Mouse (Mus musculus) liver, embryonic 11.5 days (tissue): Measurements from ENCODE around the gene Gm43638. TPM values are rescaled to one million over a fixed set of nuclear protein-coding genes. Genes with fewer than 3 reads are reported as not detected.
"Not testable (repeated sequence)": the region's sequence is repeated elsewhere in the genome, so short reads cannot be mapped to it uniquely, and the experiment has no call there.

Experiments
- ATAC-seq: fragments of 200-750 bp; cut with Nextera tagmentation; replicated peaks from 2 replicates; pipeline ENCODE4 v1.8.0; 2017; ENCODE audit warnings: moderate number of reproducible peaks, mild to moderate bottlenecking, moderate TSS enrichment, moderate library complexity; ENCODE audit not compliant: low FRiP score
- DNase-seq: peaks from one replicate; pipeline ENCODE4 v3.0.0-alpha.2; 2017; ENCODE audit warnings: low spot score
- H3K27ac ChIP-seq: fragments of 300-500 bp; sonication (generic); 2 replicates; pipeline ENCODE4 v1.5.1; 2014; ENCODE audit warnings: mild to moderate bottlenecking, low read depth, low read length, control low read depth
- H3K27me3 ChIP-seq: fragments of 300-500 bp; sonication (generic); replicated peaks from 2 replicates; pipeline ENCODE4 v1.6.1; 2014; ENCODE audit warnings: low read length, mixed read lengths; ENCODE audit not compliant: control insufficient read depth, insufficient read depth
- H3K36me3 ChIP-seq: fragments of 300-500 bp; sonication (generic); 2 replicates; pipeline ENCODE4 v1.6.1; 2014; ENCODE audit warnings: mild to moderate bottlenecking, low read length, moderate library complexity, mixed read lengths; ENCODE audit not compliant: control insufficient read depth, insufficient read depth
- H3K4me1 ChIP-seq: fragments of 300-500 bp; sonication (generic); replicated peaks from 2 replicates; pipeline ENCODE4 v1.6.1; 2014; ENCODE audit warnings: low read length, mixed read lengths; ENCODE audit not compliant: control insufficient read depth, insufficient read depth
- H3K4me2 ChIP-seq: fragments of 300-500 bp; sonication (generic); 2 replicates; pipeline ENCODE4 v1.6.1; 2014; ENCODE audit warnings: mild to moderate bottlenecking, control low read depth, moderate library complexity
- H3K4me3 ChIP-seq: fragments of 300-500 bp; sonication (generic); 2 replicates; pipeline ENCODE4 v1.5.1; 2014; ENCODE audit warnings: low read depth, low read length, control low read depth
- H3K9ac ChIP-seq: fragments of 300-500 bp; sonication (generic); 2 replicates; pipeline ENCODE4 v1.6.1; 2014; ENCODE audit warnings: low read depth, low read length, control low read depth
- H3K9me3 ChIP-seq: fragments of 300-500 bp; sonication (generic); 2 replicates; pipeline ENCODE4 v1.6.1; 2016; ENCODE audit warnings: low read length, inconsistent platforms, mixed read lengths; ENCODE audit not compliant: control insufficient read depth
- WGBS: fragments of 180-500 bp; shearing (Covaris S2); extraction: QIAGEN DNeasy Blood & Tissue Kit; methylation state at CpG from one replicate; pipeline ENCODE4 v1.1.7; 2014; 5-methylcytosine and 5-hydroxymethylcytosine counted together
- polyA plus RNA-seq: library from polyadenylated mRNA; unstranded; fragments of >200 nt; fragmentation: Nextera tagmentation; extraction: Ambion mirVana; gene quantifications from 2 replicates; pipeline ENCODE4 v1.2.1, GENCODE M21; 2014

Gene Gm43638
- polyA plus RNA-seq: not detected in 2 replicates

DNA sequence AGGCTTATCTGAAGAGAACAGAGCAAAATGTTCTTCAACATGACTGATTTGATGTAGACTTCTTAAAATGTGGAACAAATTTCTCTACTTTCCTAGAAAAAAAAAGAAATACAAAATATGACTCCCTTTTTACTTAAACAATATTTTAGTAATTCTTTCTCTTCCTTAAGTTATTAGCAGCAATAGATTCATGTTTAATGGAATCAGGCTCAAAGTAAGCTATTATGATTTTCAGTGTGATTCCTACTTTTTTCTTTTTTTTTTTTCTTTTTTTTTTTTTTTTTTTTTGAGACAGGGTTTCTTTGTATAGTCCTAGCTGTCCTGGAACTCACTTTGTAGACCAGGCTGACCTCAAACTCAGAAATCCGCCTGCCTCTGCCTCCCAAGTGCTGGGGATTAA lies at the start of gene Gm43638:
Gene Gm43638 (minus strand): TSS at position 101 of the 400 bp plus-strand sequence.
- not testable (repeated sequence) for H3K4me3 ChIP-seq, H3K9ac ChIP-seq, H3K4me1 ChIP-seq, DNase-seq, H3K27me3 ChIP-seq, H3K4me2 ChIP-seq, H3K9me3 ChIP-seq, H3K27ac ChIP-seq, ATAC-seq, H3K36me3 ChIP-seq
- 79% methylated on average over 1 of the region's 1 CpGs for WGBS

DNA sequence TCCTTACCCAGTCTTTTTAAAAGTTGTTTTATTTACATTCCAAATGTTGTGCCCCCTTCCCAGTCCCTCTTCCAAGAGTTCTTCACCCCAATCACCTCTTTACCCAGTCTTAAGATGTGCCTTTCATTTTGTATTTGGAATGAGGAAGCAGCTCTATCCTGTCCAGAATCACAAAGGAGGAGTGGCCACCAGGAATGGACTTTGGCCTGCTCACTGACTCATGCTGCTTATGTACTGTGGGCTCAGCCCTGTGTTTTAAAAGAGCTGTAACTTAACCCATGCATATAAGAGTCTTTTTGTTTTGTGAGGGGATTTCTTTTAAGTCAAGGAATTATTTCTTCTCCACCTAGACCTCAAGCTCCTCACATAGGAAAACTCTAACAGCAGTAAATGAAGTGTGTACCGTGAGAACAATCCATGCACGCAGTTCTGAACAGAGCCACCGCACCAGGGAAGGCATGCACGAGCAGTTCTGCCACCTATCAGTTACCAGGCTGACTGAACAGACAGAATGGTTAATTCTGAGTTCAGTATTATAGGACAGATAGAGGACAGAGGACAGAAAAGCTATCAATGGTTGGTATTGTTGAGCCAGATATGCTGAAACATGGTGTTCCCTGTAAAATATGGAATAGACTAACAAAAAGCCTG lies 49.5 kb upstream of the Gm43638 start:
- Histone ChIP-seq H3K4me2 (no peak overlapping the region), H3K4me3 (no peak overlapping the region), H3K27ac (no peak overlapping the region), H3K27me3 (no peaks in the 10 kb centered on the region), H3K9ac (no peak overlapping the region), H3K36me3 (no peaks in the 10 kb centered on the region), H3K4me1 (no peaks in the 10 kb centered on the region), H3K9me3 (no peaks in the 10 kb centered on the region)
- DNase-seq (no peak), ATAC-seq (peak; percentile 77)
- WGBS: 76% methylated on average over 4 of the region's 4 CpGs

DNA sequence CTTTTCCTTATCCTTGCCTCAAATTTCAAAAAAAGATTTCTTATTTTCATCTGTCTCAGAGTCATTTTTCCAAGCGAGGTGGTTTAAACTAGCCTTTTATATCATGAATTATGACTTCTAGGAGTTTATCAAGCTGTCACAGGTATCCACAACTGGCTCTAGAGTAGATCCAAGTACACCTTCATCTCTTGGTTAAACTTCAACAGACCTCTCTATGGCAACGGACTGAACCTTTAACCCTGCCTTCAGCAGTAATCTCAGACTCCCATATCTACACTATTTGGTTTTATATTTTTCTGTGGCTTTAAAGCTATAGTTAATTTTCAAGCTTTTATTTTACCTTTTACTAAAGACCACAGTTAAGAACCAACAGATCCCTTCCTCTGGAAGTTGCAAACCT lies 45.7 kb upstream of the Gm43638 start:
- peak; percentile 69 for ATAC-seq
- 52% methylated on average over 2 of the region's 2 CpGs for WGBS

DNA sequence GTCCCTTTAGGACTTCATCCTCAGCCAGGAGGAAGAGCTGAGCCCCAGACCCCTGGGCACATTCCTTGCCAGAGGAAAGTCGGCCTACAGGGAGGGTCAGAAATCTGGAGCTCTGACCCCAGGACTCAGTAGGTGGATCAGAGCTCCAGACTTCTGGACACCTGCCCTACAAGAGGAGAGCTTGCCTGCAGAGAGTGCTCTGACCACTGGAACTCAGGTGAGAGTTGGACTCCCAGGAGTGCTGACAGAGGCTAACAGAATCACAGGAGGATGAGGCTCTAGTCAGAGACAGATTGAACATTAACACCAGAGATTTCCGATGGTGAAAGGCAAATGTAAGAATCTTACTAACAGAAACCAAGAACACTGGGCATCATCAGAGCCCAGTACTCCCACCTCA lies 37.0 kb upstream of the Gm43638 start:
- not testable (repeated sequence) for H3K9ac ChIP-seq, DNase-seq, H3K27ac ChIP-seq, H3K4me1 ChIP-seq, H3K4me2 ChIP-seq, H3K9me3 ChIP-seq, ATAC-seq, H3K36me3 ChIP-seq, H3K4me3 ChIP-seq, H3K27me3 ChIP-seq
- 71% methylated on average over 2 of the region's 2 CpGs for WGBS

More for the DNA sequence above, 45.7 kb upstream of the Gm43638 start:
- H3K36me3 ChIP-seq: no peaks in the 10 kb centered on the region
- H3K4me2 ChIP-seq: no peak overlapping the region
- no peak for DNase-seq
- no peaks in the 10 kb centered on the region for H3K9me3 ChIP-seq
- H3K9ac ChIP-seq: no peak overlapping the region
- no peak overlapping the region for H3K27ac ChIP-seq
- H3K27me3 ChIP-seq: no peaks in the 10 kb centered on the region
- H3K4me1 ChIP-seq: no peaks in the 10 kb centered on the region
- no peak overlapping the region for H3K4me3 ChIP-seq

DNA sequence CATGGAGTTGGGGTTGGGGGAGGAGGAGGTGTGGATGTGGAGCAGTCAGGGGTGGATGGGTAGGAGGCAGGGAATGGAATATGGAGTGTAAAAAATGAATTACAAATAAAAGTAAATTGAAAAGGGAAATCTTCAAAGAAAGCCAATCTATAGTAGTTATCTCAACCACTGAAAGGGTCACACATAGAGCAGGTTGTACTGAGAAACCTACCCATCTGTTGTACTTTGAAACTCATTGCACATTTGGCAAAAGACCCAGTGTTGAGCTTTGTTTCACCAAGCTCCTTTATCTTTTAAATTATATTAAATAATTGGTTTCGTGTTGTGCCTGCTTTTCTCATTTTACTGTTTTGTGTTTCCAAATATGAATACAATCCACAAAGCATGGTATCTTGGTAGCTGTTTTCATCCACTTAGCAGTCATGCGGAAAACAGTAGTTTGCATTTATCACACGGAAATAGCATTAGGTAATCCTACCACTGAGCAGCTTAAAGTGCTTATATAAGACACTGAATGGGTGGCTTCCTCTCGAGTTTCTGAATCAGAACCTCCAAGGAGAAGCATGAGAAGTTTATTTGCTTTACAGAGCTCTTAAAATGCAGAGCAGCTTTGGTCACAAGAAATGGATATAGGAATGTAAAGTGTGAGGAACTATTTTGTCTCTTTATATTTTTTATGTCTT lies 19.3 kb upstream of the Gm43638 start:
- Histone ChIP-seq H3K9ac (no peak overlapping the region), H3K4me2 (no peak overlapping the region), H3K4me3 (no peak overlapping the region), H3K27ac (no peak overlapping the region), H3K27me3 (no peaks in the 10 kb centered on the region), H3K4me1 (no peaks in the 10 kb centered on the region), H3K36me3 (no peaks in the 10 kb centered on the region), H3K9me3 (no peaks in the 10 kb centered on the region)
- WGBS: 60% methylated on average over 4 of the region's 4 CpGs
- ATAC-seq (no peak), DNase-seq (no peak)

DNA sequence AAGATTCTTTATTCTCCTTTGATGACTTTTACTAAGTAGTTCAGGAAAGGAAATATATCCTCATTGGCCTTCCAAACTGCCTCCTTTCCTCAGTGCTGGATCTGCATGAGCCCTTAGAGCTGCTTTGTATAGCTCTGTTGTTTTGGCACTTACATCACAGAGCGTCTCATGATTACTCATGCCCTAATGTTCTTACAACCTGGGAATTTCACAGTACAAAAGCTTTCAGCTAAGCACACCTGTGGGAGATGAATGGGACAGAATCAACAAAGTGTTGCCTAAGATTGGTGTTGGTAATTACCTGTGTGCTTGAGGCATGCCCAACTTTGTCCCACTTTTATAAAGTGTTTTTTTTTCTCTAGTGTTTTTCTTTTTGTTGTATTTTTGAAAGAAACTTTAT lies 16.1 kb upstream of the Gm43638 start:
- no peak for DNase-seq
- Histone ChIP-seq H3K9me3 (no peaks in the 10 kb centered on the region), H3K4me2 (no peak overlapping the region), H3K4me3 (no peak overlapping the region), H3K27ac (no peak overlapping the region), H3K36me3 (no peaks in the 10 kb centered on the region), H3K27me3 (no peaks in the 10 kb centered on the region), H3K9ac (no peak overlapping the region), H3K4me1 (no peaks in the 10 kb centered on the region)
- ATAC-seq: no peak
- WGBS: 68% methylated on average over 1 of the region's 1 CpGs

DNA sequence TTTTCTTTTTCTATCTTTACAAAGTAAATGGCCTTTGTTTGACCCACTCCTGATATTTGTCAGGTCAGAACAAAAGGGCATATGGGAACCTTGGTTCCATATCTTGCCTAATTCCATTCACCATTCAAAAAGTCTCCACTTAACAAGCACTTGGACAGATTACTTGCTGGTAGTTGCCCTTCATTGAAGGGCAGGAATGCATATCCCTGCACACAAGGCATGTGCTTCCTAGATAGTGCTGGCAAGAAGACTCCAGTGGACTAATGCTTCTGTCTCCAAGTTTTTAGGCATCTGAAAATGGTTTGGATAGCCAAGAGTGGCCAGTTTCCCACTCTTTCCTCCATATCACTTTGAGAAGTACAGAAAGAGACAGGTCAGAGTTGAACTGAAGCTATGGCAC lies 12.7 kb upstream of the Gm43638 start:
- DNase-seq (no peak), ATAC-seq (no peak)
- no peak overlapping the region for H3K4me3 ChIP-seq
- H3K27me3 ChIP-seq: no peaks in the 10 kb centered on the region
- H3K9me3 ChIP-seq: no peaks in the 10 kb centered on the region
- H3K4me2 ChIP-seq: no peak overlapping the region
- no peaks in the 10 kb centered on the region for H3K4me1 ChIP-seq
- H3K9ac ChIP-seq: no peak overlapping the region
- H3K27ac ChIP-seq: no peak overlapping the region
- no peaks in the 10 kb centered on the region for H3K36me3 ChIP-seq

DNA sequence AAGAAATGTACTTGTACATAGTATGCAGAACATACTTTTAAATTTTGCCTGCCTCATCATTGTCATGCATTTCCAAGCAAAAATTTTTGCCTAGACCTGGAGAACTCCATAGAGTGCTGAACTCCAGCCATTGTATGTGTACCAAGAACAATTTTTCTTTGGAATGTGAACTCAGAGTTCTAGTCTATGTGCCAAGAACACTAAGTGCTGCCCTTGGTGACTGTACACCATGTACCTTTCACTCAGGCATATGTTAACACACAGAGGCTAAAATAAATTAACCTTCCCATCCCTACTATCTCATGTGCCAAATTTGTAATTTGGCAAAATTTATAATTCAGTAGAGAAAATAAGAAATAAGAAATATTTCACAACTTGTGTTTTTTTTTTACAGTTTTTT lies 12.3 kb upstream of the Gm43638 start:
- Histone ChIP-seq H3K9me3 (no peaks in the 10 kb centered on the region), H3K4me2 (no peak overlapping the region), H3K27ac (no peak overlapping the region), H3K4me3 (no peak overlapping the region), H3K9ac (no peak overlapping the region), H3K27me3 (no peaks in the 10 kb centered on the region), H3K4me1 (no peaks in the 10 kb centered on the region), H3K36me3 (no peaks in the 10 kb centered on the region)
- DNase-seq (no peak), ATAC-seq (no peak)

DNA sequence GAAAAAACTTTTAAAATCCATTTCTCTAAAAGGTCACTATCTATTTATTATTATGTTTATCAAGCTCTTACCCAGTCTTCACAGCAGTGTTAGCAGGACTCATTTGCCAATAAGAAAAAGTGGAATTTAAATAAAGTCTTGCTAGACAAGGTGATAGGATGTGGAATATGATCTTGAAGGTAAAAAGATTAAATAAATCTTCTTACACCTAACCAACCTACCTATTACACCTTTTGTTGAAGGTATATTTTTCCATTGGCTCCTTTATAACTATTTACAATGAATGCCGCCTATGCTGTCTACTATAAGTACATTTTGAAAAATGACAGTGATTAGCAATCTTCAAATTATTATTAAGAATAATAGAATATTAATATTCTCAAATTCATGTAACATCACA lies 4.2 kb upstream of the Gm43638 start, which contains the start of gene Ugt2a1:
Gene Ugt2a1 (minus strand): TSS at position 101 of the 400 bp plus-strand sequence.
- Histone ChIP-seq H3K4me2 (no peak within 1 kb of the TSS), H3K27me3 (no peaks in the 10 kb centered on the region), H3K36me3 (no peaks in the 10 kb centered on the region), H3K4me1 (no peaks in the 10 kb centered on the region), H3K27ac (no peak within 1 kb of the TSS), H3K9ac (no peak within 1 kb of the TSS), H3K4me3 (no peak within 1 kb of the TSS), H3K9me3 (no peaks in the 10 kb centered on the region)
- WGBS: 85% methylated on average over 1 of the region's 1 CpGs
- ATAC-seq: no peak
- no peak for DNase-seq
